Mouse (Mus musculus): ENCODE data around the gene Ezr. TPM values are rescaled to one million over a fixed set of nuclear protein-coding genes. Genes with fewer than 3 reads are reported as not detected.
A peak's percentile ranks its signal among the peaks of the same experiment; 100 is the strongest.
"Not testable (repeated sequence)": the region's sequence is repeated elsewhere in the genome, so short reads cannot be mapped to it uniquely, and the experiment has no call there.

The Ezr gene
- total and polyA plus RNA-seq, 2 experiments from 2014 or later = 44.7 to 62.4 TPM

GRCm38 (mm10) chr17:6703381-6704270, 79.0 kb downstream of the Ezr start:
- H3K27ac ChIP-seq; H3K9me3 ChIP-seq (ENCODE audit: low read length); H3K9ac ChIP-seq (replicated peaks; ENCODE audit: low read length); H3K4me3 ChIP-seq (ENCODE audit: low read length); H3K27me3 ChIP-seq (ENCODE audit: insufficient read depth, low read length); H3K4me1 ChIP-seq (ENCODE audit: insufficient read depth, low read length); H3K36me3 ChIP-seq (ENCODE audit: insufficient read depth, low read length); H3K4me2 ChIP-seq (ENCODE audit: low read depth, low read length): not testable (repeated sequence)
- peak; percentile 78 for ATAC-seq
- 28% methylated on average over 7 of the region's 9 CpGs for WGBS
- DNase-seq (ENCODE audit: low spot score) = peak; percentile 26

- DNase-seq (ENCODE audit: low spot score); H3K27ac ChIP-seq; H3K27me3 ChIP-seq (ENCODE audit: insufficient read depth, low read length); H3K4me2 ChIP-seq (ENCODE audit: low read depth, low read length); H3K9ac ChIP-seq (replicated peaks; ENCODE audit: low read length); H3K36me3 ChIP-seq (ENCODE audit: insufficient read depth, low read length); H3K9me3 ChIP-seq (ENCODE audit: low read length); H3K4me1 ChIP-seq (ENCODE audit: insufficient read depth, low read length); H3K4me3 ChIP-seq (ENCODE audit: low read length): not testable (repeated sequence)
- peak; percentile 35; the same call in 1 of the 2 replicates for ATAC-seq
- 17% methylated on average over 2 of the region's 8 CpGs for WGBS
Measured at GRCm38 (mm10) chr17:6702625-6703221, 79.9 kb downstream of the Ezr start.

GRCm38 (mm10) chr17:6700077-6700476, 82.5 kb downstream of the Ezr start:
- H3K4me1 ChIP-seq (ENCODE audit: insufficient read depth, low read length); DNase-seq (ENCODE audit: low spot score); H3K9me3 ChIP-seq (ENCODE audit: low read length); H3K9ac ChIP-seq (replicated peaks; ENCODE audit: low read length); H3K4me3 ChIP-seq (ENCODE audit: low read length); ATAC-seq; H3K36me3 ChIP-seq (ENCODE audit: insufficient read depth, low read length); H3K4me2 ChIP-seq (ENCODE audit: low read depth, low read length); H3K27me3 ChIP-seq (ENCODE audit: insufficient read depth, low read length); H3K27ac ChIP-seq: not testable (repeated sequence)
- WGBS = 77% methylated on average over 3 of the region's 7 CpGs

- H3K4me2 ChIP-seq (ENCODE audit: low read depth, low read length); H3K27me3 ChIP-seq (ENCODE audit: insufficient read depth, low read length); H3K27ac ChIP-seq; H3K9ac ChIP-seq (replicated peaks; ENCODE audit: low read length); H3K4me1 ChIP-seq (ENCODE audit: insufficient read depth, low read length); H3K9me3 ChIP-seq (ENCODE audit: low read length); ATAC-seq; H3K36me3 ChIP-seq (ENCODE audit: insufficient read depth, low read length); DNase-seq (ENCODE audit: low spot score); H3K4me3 ChIP-seq (ENCODE audit: low read length): not testable (repeated sequence)
- 94% methylated on average over 8 of the region's 9 CpGs for WGBS
Measured at GRCm38 (mm10) chr17:6699502-6699901, 83.1 kb downstream of the Ezr start.

GRCm38 (mm10) chr17:6697224-6697775, 85.3 kb downstream of the Ezr start:
- H3K36me3 ChIP-seq (ENCODE audit: insufficient read depth, low read length); H3K4me2 ChIP-seq (ENCODE audit: low read depth, low read length); H3K4me1 ChIP-seq (ENCODE audit: insufficient read depth, low read length); H3K4me3 ChIP-seq (ENCODE audit: low read length); H3K9me3 ChIP-seq (ENCODE audit: low read length); H3K27me3 ChIP-seq (ENCODE audit: insufficient read depth, low read length); H3K9ac ChIP-seq (replicated peaks; ENCODE audit: low read length); H3K27ac ChIP-seq: not testable (repeated sequence)
- peak; percentile 61 for TF ChIP-seq CTCF (IDR thresholded peaks at IDR 0.05; ENCODE audit: low read depth)
- WGBS = 33% methylated on average over 3 of the region's 4 CpGs
- ATAC-seq = peak; percentile 68
- peak; percentile 40 for DNase-seq (ENCODE audit: low spot score)

GRCm38 (mm10) chr17:6696521-6696920, 86.1 kb downstream of the Ezr start:
- 50% methylated on average over 7 of the region's 8 CpGs for WGBS
- H3K4me2 ChIP-seq (ENCODE audit: low read depth, low read length) = not testable (repeated sequence)

GRCm38 (mm10) chr17:6695712-6696111, 86.9 kb downstream of the Ezr start:
- 83% methylated on average over 9 of the region's 9 CpGs for WGBS
- not testable (repeated sequence) for H3K4me1 ChIP-seq (ENCODE audit: insufficient read depth, low read length); H3K9me3 ChIP-seq (ENCODE audit: low read length); DNase-seq (ENCODE audit: low spot score); H3K27ac ChIP-seq; ATAC-seq; H3K36me3 ChIP-seq (ENCODE audit: insufficient read depth, low read length); H3K4me3 ChIP-seq (ENCODE audit: low read length); H3K9ac ChIP-seq (replicated peaks; ENCODE audit: low read length); H3K27me3 ChIP-seq (ENCODE audit: insufficient read depth, low read length); H3K4me2 ChIP-seq (ENCODE audit: low read depth, low read length)

More at GRCm38 (mm10) chr17:6696521-6696920, 86.1 kb downstream of the Ezr start:
- not testable (repeated sequence) for H3K4me3 ChIP-seq (ENCODE audit: low read length); H3K27ac ChIP-seq; H3K9ac ChIP-seq (replicated peaks; ENCODE audit: low read length); ATAC-seq; H3K36me3 ChIP-seq (ENCODE audit: insufficient read depth, low read length); DNase-seq (ENCODE audit: low spot score); H3K4me1 ChIP-seq (ENCODE audit: insufficient read depth, low read length); H3K9me3 ChIP-seq (ENCODE audit: low read length); H3K27me3 ChIP-seq (ENCODE audit: insufficient read depth, low read length)
